Mouse (Mus musculus) kidney, adult 2 months (tissue): Measurements from ENCODE around the gene Slc22a14.

Experiments
- CTCF ChIP-seq: fragments of 200-500 bp; conservative IDR thresholded peaks from 2 replicates; pipeline ENCODE4 v1.5.1; 2011; ENCODE audit warnings: low read depth, mild to moderate bottlenecking, control low read depth, low read length, moderate library complexity, mixed read lengths; ENCODE audit not compliant: insufficient read depth, insufficient read length
- POLR2A ChIP-seq: fragments of 200-500 bp; IDR thresholded peaks from one replicate; pipeline ENCODE4 v1.6.1; 2011; ENCODE audit warnings: low read depth, low read length, control low read depth

DNA sequence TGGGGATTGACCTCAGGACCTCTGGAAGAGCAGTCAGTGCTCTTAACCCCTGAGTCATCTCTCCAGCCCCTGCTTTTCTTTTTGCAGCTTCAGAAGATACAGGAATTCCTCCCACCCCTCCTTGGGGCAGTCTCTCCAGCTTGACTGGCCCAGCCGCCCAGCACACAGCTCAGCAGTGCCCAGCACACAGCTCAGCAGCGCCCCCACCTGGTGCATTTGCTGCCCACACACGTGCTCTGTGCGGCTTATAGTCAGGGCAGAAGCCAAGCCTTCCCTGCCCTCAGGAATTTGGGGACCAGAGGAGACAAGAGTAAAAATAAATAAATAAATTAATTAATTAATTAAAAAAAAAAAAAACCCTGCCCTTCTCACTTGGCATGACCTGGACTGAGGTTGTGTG lies 13.3 kb downstream of the Slc22a14 start:
- TF ChIP-seq POLR2A: no peak
- peak; percentile 89; the same call in 1 of the 2 replicates for TF ChIP-seq CTCF
